Mouse (Mus musculus) lung, postnatal 0 days (tissue): Measurements from ENCODE around the gene Kcnh1.

Source experiments
- CTCF ChIP-seq: IDR thresholded peaks from 2 replicates; pipeline ENCODE4 v1.5.1; 2016; ENCODE audit warnings: antibody characterized with exemption, mild to moderate bottlenecking
- EP300 ChIP-seq: IDR thresholded peaks from 2 replicates; pipeline ENCODE4 v1.6.1; 2016; ENCODE audit warnings: antibody characterized with exemption, mild to moderate bottlenecking, control low read depth

GRCm38 (mm10) chr1:192293391-192293790 lies 102.8 kb downstream of the Kcnh1 start:
- TF ChIP-seq CTCF (no peak), EP300 (no peak)
